Mouse (Mus musculus) G1E-ER4 (cell line): ENCODE measurements around the gene Mtf1. TPM values are rescaled to one million over a fixed set of nuclear protein-coding genes. Genes with fewer than 3 reads are reported as not detected.

ENCODE experiments used
- GATA1 ChIP-seq: IDR thresholded peaks from one replicate; pipeline ENCODE4 v1.8.0; 2012; ENCODE audit warnings: low read length, inconsistent platforms
- polyA plus RNA-seq: library from polyadenylated mRNA; stranded (reverse); fragments of >175 nt; gene quantifications from 2 replicates; pipeline ENCODE4 v1.2.3, GENCODE M21; 2012

Mtf1 gene
- polyA plus RNA-seq, 1 experiment: 7.6 TPM

DNA sequence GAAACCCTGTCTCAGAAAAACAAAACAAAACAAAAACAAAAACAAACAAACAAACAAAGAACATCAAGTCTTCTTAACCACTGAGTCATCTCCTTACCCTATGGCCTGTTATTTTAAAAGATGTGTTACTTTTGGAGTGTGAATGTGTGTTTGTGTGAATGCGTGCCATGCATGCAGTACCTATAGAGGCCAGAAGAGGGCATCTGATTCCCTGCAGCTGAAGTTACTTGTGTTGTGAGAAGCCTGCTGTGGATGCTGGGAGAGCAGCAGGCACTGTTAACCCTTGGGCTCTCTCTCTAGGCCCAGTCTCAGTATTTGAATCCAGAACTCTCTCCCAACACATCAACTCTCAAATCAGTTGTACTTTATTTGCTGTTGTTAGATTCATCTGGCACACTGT lies 70.8 kb downstream of the Mtf1 start:
- TF ChIP-seq GATA1: no peak

DNA sequence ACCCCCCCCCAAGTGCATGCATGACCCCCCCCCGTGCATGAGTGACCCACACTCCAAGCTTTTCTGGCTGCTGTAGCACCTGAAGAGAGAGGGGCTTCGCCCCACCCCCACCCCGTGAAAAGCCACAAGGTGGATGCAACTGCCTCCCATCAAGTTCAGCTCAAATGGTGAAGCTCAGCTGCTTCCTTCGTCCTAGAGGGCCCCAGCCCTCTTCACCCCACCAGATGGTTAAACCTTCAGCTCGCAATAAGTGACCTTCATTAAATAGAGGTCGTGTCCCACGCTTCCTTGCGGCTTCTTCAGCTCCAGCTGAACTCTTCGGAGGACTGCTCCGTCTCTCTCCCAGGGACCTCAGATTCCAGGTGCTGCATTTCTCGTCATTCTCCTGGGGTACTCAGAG lies 78.7 kb downstream of the Mtf1 start, which contains the start of gene Epha10:
Gene Epha10 (plus strand): TSS at position 301 of the 400 bp plus-strand sequence.
- no peak for TF ChIP-seq GATA1

DNA sequence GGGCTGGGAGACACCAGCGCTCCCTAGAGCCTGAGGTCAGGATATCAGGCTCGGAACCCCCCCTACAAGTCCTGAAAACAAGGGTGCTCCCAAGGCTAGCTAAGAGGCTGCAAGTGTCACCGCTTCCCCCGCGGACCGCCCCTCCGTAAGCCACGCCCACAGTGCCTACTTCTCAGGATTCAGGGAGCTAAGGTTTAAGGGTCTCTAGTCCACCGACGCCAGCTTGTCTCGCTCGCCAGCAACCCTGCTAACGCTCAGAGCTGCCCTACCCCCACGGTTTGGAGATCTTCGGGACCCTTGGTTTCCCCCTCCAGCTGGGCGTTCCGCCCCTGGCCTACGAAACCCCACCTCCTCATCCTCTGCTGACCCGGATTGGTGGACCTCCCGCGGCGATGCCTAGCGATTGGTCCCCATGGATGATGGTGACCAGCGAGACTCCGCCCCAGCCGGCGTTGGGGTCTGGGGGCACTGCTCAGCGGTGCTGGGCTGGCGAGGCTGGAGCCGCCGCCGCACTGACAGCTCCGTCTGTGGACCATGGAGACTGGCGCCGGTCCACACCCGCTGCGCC lies 79.5 kb downstream of the Mtf1 start:
- no peak for TF ChIP-seq GATA1

DNA sequence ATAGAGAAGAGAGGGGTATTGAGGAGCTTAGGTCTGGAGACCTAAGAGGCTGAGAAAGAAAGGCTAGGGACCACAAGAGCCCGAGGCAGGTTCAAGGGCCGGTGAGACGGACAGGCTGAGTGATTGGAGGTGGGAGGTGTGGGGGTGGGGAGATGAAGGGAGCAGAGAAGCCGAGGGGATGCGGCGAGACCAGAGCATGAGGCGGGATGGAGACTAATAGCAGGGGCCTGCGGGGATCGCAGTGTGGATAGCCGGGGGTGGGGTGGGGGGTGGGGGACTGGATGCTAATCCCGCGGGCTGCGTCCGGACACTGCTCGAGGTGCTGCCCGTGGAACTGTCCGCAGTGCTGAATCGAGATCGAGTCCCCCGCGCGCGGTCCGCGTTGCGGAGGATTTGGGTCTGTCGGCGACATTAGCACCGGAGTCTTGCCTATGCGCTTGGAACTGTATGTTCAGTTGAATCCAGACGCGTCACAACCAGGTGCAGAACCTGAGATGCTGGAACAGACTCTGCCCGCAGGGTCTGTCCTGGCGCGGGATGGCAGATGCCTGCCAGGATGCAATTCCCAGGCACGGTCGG lies 80.3 kb downstream of the Mtf1 start:
- TF ChIP-seq GATA1: no peak

DNA sequence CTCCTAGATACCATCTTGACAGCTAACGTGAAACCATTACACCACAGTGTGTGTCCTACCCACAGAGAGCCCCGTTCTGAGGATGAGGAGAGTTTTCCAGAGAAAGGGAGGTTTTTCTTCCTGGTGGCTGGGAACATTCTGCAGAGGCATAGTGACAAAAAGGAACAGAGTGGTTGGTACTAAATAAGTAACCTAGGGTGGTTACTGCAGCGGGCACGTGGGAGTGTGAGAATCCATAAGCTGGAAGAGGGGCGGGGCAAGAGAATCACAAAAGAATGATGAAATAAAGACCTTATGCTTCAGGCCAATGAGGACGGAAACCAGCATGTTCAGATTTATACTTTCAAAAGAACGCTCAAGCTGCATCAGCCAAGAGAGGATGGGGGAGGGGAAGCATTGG lies 86.8 kb downstream of the Mtf1 start:
- TF ChIP-seq GATA1: no peak

DNA sequence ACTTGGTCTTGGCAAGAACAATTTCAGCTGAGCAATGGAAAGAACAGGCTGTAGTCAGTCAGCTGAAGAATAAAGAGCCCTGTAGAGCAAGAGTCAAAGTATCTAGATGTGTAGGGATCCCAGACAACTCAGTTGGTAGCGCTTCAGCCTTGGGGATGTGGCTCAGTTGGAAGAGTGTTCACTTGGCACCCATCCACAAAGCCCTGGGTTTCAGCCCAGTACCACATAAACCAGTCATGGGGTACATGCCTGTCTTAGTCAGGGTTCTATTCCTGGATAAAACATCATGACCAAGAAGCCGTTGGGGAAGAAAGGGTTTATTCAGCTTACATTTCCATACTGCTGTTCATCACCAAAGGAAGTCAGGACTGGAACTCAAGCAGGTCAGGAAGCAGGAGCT lies 88.0 kb downstream of the Mtf1 start:
- TF ChIP-seq GATA1: no peak

DNA sequence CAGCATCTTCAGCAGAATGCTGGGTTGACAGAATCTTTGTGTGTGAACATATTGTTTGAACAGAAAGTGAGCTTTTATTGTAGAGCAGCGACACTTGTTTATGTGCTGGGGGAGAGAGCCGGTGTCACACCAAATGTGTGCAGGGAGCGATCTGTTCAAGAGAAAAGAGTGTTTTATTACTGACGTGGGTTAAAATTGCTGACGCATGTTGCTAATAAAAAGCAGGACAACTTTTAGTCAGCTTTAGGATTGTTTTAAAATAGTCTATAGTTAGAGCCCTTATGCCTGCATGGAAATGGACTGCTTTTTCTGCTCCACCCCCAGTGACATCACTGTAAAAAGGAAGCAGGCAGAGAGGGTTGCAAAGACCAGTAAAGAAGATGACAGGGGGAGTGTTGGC lies 88.9 kb downstream of the Mtf1 start:
- TF ChIP-seq GATA1: no peak

DNA sequence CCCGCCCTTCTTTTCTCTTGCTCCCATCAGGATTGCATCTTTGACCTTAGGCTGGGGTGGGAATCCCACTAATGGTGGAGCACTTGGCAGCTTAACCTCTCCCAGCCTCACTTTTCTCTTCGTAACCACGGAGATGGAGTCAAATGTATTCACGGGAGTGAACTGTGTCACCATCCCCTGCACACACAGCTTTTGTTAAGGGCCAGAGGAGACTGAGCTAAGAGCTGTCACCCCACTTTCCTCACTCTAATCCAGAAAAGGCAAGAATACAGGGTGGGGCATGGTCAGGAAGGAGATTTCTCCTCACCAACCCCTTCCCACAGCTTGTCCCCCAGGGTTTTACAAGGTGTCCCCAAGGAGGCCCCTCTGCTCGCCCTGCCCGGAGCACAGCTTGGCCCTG lies 91.9 kb downstream of the Mtf1 start:
- no peak for TF ChIP-seq GATA1

DNA sequence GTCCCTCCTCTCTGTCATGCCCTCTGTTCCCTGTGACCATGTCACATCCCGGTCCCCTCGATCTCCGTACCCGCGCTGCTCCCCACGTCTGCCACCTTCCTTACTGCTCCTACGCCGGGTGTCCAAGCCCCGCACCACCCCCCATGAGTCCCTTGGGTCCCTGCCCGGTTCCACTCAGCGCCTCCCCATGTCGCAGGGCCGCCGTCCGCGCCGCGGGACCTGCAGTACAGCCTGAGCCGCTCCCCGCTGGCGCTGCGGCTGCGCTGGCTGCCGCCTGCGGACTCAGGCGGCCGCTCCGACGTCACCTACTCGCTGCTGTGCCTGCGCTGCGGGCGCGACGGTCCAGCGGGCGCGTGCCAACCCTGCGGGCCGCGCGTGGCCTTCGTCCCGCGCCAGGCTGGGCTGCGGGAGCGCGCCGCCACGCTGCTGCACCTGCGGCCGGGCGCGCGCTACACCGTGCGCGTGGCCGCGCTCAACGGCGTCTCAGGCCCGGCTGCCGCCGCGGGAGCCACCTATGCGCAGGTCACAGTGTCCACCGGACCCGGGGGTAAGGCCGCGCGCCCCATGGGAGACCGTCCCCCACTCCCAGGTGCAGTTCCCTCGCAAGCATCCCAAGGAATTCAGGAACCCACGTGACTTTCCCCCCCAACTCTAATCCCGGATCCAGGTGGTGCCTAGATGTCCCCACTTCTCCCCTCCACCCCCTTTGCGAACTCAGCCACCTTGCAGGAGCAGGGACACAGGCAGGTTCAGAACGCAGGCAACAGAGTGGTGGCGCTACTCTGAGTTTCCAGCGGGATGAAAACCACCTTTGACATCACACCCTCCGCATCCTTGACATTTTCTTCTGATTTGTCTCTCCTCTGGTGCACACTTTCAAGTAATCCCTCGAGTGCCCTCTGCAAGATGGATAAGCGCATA lies 92.9 kb downstream of the Mtf1 start:
- TF ChIP-seq GATA1: no peak

DNA sequence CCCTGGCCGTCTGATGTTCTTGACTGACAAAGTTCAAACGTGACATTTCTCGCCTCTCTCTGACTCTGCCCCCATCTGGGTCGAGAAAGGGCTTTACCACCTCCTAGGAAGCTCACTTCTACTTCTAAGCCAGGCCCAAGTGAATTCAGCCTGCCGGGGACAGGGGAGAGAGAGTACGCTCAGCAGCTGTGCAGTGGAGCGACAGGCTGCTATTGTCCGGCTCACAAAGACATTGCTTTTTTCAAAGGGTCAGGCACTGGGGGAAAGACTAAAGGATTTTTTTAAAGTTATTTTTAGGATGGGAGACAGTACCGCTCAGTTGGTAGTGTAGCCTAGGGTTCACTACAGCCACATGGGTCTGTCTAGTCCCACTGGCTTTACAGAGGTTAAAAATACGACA lies 96.5 kb downstream of the Mtf1 start:
- no peak for TF ChIP-seq GATA1

Other genes with a start within 250 kb of the Mtf1 start
- gene 3100002H09Rik, start 191.3 kb upstream of the Mtf1 start, polyA plus RNA-seq: not detected in 2 replicates
- not detected in 2 replicates for gene Pou3f1, start 145.3 kb upstream of the Mtf1 start, polyA plus RNA-seq
- gene Utp11, start 108.5 kb upstream of the Mtf1 start, polyA plus RNA-seq: 10.1 and 14.1 TPM in 2 replicates
- 18.8 and 25.3 TPM in 2 replicates for gene Fhl3, start 101.4 kb upstream of the Mtf1 start, polyA plus RNA-seq
- 56.8 and 79.8 TPM in 2 replicates for gene Sf3a3, start 87.3 kb upstream of the Mtf1 start, polyA plus RNA-seq
- gene Inpp5b, start 60.3 kb upstream of the Mtf1 start, polyA plus RNA-seq: 40.9 and 45.9 TPM in 2 replicates
- 19.9 and 24.9 TPM in 2 replicates for gene Yrdc, start 48.6 kb downstream of the Mtf1 start, polyA plus RNA-seq
- 34.7 and 41.4 TPM in 2 replicates for gene 1110065P20Rik, start 49.1 kb downstream of the Mtf1 start, polyA plus RNA-seq
- gene Maneal, start 60.1 kb downstream of the Mtf1 start, polyA plus RNA-seq: not detected in 2 replicates
- gene Epha10, start 78.8 kb downstream of the Mtf1 start, polyA plus RNA-seq: not detected in 2 replicates
- gene 9930104L06Rik, start 134.9 kb downstream of the Mtf1 start, polyA plus RNA-seq: 3.3 and 3.7 TPM in 2 replicates
- gene Cdca8, start 137.2 kb downstream of the Mtf1 start, polyA plus RNA-seq: 166 and 199 TPM in 2 replicates
- not detected in 2 replicates for gene Rspo1, start 184.3 kb downstream of the Mtf1 start, polyA plus RNA-seq
- 75.8 and 89.1 TPM in 2 replicates for gene Gnl2, start 214.5 kb downstream of the Mtf1 start, polyA plus RNA-seq